Mouse (Mus musculus): Measurements from ENCODE around the gene Iqcc.

Iqcc gene

DNA sequence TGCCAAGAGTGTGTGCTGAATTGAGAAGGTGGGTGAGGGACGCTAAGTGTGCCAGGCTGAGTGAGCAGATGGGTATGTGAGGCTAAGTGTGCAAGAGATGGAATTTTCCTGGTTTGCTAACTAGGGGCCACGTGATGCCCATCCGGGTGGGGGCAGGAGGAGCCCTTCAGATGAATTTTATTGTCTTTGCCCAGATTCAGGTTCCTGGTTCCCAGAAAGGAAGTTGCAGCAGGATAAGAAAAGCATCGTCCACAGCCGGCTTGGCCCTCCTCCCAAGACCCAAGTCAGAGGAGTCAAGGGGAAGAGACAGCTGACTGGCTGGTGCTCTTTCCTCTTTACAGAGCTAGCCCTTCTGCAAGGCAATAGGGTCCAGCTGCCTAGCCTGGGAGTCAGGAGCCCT is 40.4 kb downstream of the Iqcc start, which contains the start of gene Fam167b:
Gene Fam167b (minus strand): TSS at position 84 of the 400 bp plus-strand sequence.
- DNase-seq (ENCODE audit: low spot score in 2 of 2), result no peak

DNA sequence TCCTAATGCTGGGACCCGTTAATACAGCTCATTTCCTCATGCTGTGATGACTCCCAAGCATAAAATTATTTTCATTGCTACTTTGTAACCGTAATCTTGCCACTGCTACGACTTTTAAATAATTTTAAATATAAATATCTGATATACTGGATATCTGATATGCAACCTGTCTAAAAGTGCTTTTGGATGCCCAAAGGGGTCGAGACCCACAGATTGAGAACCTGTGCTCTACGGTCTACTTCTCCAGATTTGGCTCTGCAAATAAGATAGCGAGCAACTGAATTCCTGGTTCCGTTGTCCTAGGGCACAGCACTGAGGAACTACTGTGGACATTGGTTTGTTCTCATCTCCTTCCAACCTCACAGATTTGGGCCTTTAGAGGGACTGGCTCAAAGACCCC is 41.2 kb downstream of the Iqcc start:
- no peak for DNase-seq (ENCODE audit: low spot score in 2 of 2)

DNA sequence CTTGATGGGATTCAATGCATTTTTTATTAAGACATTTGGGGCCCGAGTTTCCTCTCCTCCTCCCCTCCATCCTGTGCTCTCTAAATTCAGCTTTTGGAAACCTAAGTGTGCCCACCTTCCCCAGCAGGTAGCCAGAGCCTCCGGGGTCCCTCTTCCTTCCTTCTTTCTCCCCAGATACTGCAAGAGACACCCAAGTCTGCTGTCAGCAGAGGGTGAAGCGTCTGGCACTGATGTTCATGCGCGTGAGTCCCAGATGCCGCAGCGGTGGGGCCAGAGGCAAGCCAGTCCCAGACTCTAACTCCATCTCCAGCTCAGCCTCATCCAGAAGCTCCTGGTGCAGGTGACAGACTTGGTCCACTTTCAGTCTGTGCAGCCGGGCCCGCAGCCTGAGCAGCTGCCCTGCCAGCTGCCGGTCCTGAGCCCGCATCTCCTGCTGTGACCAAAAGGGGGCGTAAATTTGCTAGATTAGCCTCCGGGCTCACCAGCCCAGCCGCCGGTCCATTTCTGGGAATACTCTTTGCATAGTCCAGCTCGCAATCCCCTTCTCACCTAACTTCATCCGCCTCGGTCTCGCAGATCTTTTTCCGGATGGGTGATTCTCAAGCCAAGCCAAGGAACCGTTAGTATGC is 41.9 kb downstream of the Iqcc start:
- peak; percentile 44 to 46 for DNase-seq (ENCODE audit: low spot score in 2 of 2)

DNA sequence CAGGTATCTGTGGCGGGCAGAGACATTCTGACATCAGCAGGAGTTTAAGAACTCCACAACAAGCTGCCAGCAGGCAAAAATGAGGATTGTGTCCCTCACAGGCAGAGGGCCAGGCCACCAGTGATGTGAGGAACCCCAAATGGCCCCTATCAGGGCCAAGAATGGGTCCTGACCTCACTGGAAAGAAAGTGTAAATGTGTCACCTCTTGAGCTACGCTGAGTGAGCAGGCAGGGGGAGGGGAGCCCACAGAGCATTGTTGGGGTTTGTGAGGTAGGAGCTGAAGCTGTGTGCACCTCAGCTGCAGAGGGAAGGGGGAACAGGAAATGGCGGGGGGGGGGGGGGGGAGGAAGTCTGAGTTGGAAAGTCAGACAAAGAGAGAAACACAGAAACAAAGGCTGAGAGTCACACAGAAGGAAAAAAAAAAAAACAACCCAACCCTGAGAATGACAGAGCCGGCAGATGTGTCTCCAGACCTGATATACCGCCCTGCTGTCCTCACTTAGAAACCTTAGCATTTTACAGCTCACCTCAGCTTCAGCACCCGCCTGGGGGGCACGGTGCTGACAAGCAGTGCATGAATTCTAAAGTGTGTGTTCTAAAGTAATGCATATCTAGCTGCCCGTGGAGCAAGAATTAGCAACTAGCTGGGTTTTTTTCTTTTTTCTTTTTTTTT is 43.6 kb downstream of the Iqcc start:
- DNase-seq (ENCODE audit: low spot score in 2 of 2), result no peak

DNA sequence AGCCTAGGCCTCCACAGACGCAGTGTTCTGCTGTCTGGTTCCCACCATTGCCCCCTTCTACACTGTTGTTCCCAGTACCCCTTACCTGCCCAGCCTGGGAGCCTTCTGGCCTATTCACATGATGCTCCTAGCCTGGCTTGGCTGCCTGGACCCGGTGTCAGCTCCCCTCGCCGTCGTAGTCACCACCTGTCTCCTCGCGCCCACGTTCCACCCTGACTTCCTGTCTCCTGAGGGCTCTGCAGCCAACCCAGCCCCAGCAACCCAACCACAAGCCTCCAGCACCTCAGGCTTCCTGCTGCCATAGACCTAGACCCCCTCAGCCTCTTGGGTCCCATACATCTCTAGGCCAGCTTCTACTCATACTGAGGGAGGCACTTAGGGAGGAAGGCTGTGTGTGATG is 45.5 kb downstream of the Iqcc start, which contains the start of gene Lck:
Gene Lck (minus strand): TSS at position 212 of the 400 bp plus-strand sequence.
- DNase-seq (ENCODE audit: low spot score in 2 of 2), result no peak

DNA sequence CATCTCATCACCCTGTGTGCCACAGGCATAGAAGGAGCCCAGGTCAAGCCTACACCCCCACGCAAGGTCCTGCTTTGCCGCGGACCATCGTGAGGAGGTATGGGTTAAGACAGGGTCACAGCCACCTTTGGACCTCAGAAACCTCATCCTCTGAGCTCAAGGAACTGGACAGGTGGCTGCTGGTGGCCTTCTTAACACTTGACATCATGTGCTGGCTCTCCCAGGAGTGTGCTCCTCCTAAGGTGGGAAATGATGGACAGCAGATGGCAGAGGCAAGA is 45.9 kb downstream of the Iqcc start:
- DNase-seq (ENCODE audit: low spot score in 2 of 2), result no peak

DNA sequence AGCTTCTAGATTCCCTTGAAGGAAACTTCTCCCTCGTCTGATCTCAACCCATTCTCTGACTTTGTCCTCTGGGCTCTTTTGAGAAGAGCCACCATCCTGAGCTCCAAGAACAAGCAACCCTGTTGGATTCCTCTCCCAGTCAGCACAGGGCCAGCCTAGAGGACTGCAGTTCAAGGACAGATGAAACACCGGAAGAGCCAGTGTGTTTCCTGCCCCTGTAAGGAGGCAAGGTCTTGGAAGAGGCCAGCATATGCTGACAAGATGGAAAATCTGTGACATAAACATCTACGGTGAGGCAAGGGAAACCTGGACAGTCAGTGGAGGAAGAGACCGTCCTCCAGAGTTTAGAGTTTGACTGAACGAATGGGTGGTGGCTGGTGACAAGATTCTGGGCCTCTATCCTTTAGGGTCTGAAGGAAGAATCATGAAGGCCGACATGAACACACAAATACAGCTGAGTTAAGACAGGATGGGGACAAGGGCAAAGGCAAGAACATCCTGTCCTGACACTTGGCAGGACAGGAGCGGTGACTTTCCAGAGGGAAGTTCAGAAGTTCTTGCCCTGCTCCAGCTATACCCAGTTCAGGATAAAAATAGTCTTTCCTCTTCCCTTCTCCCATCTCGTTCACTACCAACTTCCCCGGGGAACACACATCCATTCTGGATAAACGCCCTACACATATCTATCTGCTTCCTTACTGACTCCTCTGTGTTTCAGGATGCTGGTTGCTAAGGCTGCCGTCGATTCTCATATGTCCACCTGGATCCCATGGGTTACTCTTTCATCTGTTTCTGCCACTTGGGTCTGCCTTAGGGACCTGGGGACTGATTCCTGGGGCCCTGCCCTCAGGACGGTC is 46.4 kb downstream of the Iqcc start:
- no peak for DNase-seq (ENCODE audit: low spot score in 2 of 2)

DNA sequence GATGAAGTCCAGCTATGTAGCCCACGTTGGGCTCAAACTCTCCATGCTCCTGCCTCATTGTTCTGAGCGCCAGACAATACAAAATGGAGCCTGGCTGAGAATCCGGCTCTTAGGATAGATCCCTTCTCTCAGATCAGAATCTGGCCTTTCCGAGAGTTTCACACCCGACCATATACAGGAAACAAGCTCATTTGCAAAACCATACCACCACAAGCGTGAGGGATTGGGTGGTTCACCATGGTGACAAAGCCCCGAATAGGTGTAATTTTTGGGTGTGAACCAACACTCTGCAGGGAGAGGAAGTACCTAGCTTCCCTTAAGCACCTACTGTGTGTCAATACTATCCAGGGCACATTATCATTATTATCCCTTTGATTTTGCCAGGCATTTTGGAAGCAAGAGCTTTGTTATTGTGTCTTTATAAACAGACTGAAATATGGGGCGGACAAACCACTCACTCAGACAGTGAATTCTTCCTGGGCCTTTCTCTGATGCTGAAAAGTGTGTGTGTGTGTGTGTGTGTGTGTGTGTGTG is 47.3 kb downstream of the Iqcc start:
- DNase-seq (ENCODE audit: low spot score in 2 of 2), result no peak

DNA sequence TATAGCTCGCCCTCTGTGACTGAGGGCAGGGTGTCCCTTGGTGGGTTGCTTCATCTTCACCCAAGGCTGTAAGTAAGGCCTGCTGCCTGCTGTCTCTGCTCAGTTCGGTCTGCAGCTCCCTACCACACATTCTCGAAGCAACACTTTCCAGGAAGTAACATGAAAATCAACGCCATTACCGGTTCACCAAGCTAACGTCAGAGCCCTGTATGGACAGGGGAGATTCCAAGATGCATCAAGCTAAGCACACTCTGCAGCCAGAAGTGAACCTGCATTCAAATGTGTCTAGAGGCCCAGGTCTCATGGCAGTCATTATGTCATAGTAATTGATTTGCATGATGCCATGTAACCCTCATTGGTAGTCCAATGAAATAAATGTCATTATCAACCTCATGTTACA is 48.9 kb downstream of the Iqcc start:
- DNase-seq (ENCODE audit: low spot score in 2 of 2), result no peak

DNA sequence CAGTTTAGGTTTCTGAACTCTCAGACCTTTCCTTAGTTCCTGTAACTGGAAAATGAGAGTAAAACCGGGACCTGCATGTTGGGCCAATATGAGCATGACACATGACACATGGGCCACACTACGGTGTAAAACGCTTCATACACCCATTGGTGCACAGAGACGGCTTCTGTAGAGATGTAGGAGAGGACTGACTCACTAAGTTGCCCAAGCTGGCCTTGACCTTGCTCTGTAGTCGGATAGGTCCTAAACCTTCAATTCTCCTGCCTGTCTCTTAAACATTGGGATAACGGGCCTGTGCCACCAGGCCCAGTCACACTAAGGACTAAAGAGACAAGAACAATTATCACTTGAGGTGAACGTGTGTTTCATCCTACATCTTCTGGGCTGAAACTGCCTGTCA is 50.5 kb downstream of the Iqcc start:
- no peak for DNase-seq (ENCODE audit: low spot score in 2 of 2)

DNA sequence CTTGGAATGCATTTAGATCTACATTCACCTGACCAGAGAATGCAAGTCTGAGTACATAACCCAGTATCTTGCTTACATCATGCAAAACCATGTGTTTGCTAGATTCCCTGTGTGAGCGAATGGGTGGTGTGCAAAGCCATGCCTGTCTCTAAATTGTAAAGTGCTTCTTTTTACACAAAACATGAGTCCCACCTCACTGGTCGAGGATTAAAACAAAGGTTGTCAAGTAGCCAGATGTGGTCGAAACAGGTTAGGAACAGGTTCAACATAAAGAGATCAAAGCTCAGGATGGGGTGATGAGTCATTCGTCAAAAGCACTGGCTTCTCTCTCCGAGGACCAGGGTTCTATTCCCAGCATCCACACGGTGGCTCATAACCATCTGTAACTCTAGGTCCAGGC is 53.8 kb downstream of the Iqcc start:
- DNase-seq (ENCODE audit: low spot score in 2 of 2), result no peak
